Mouse (Mus musculus) right cerebral cortex, postnatal 14 days (tissue): ENCODE data around the gene Tgm1.

Source experiments
- DNase-seq: peaks from one replicate; pipeline ENCODE4 v3.0.0; 2022

Tgm1 gene

DNA sequence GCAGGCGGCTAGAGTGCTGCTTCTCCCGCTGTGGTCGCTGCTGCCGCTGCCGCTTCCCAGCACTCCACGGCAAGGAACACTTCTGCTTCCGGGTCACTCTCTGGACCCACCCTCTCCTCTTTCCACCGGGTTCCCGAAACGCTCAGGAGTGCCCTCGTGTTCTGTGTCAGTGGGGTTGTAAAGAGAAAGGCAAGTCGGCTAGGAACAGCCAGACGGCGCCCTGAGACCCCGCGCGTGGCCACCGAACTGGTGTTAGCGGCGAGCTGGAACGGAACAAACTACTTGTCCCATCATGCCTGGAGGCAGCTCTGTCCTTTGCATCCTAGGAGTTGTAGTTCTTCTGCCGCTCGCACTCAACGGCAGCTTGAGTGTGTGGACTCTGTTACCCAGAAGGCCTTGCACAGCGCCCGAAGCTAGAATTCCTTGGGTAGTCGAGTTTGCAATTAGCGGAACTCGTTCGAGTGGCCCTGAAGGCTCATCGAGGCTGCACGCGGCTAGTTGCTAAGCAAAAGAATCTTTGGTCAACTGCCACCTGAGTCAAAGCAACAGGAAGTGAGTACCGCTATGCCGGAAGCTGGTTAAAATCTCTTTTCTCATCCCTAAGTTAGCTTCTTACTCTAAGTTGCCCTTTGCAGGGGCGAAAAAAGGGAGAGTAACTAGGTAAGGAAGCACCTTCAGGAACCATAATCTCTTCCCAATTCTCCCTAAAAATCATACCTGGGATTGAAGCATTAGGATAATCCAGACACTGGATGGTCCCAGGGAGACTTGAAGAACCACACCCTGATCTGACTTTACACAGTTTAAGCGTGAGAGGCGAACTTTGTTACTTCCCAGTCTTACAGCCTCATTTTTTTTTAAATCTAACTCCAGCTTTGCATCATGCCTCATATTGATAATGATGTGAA lies 41.6 kb downstream of the Tgm1 start, which contains the start of the genes Gmpr2 and Nedd8:
Gene Gmpr2, plus strand, starts transcription at position 109 of the 908 bp plus-strand sequence.
Gene Nedd8, minus strand, starts transcription at position 292 of the 908 bp plus-strand sequence.
- peak; percentile 84 for DNase-seq

DNA sequence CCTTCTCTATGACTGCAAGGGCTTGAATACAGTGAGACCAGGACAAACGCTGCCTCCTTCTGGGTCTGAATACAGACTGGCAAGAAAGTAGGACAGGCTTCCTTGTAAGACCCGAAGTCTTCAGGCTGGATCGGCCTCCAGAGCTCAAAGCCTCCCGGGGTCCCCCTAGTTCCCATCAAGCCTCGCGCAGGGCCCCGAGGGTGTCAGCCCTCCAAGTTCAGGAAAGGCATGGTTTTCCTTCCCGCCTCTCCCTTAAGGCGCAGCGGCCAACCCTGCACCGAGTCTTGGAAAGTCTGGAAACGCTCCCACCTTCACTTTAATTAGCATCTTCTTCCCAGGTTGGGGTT lies 42.3 kb downstream of the Tgm1 start:
- no peak for DNase-seq

DNA sequence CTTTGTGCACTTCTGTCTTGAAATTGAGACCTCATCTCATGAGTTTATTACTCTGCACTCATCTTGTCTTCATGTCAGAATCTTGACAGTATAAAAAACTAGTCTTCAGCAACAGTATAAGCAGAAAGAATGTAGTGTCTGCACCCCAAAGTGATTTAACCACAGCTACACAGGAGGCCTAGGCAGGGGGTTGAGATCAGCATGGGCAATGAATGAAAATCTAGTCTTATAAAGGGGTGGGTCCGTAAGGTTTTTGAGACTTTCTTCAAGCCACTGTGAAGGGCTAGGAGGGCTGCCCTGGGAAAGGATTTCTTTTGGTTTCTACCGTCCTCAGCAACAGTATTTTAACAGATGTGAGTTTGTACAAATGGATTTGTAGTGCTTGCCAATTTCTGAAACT lies 53.1 kb downstream of the Tgm1 start:
- DNase-seq = no peak

DNA sequence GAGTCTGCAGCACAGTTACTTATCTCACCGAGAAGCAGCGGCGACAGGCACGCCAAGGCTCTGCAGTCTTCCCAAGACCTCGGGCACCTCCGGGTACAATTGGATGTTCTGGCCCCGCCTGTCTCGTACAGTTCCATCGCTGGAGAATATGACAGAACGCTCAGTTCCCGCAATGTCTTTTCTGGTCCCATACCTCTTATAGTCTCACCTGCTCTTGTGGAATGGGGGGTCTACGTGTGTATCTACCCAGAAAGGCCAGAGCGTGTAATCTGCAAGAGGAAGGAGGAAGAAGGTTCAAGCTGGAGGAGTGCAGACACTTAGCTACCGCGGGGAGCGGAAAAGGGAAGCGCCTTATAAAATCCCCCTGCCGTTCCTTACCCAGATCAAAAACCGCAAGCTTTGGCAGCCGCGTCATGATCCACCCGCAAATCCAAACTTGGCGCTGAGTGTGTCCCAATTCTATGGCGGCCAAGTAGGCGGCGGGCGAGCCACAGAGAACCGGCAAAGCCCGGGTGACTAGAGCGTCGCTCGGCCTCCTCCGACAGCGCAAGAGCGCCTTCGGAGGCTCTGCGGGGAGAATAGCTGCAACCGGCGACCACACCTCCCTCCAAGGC lies 53.7 kb downstream of the Tgm1 start, which contains the start of gene Mdp1:
Gene Mdp1, minus strand, starts transcription at position 549 of the 614 bp plus-strand sequence.
- DNase-seq = peak; percentile 81

DNA sequence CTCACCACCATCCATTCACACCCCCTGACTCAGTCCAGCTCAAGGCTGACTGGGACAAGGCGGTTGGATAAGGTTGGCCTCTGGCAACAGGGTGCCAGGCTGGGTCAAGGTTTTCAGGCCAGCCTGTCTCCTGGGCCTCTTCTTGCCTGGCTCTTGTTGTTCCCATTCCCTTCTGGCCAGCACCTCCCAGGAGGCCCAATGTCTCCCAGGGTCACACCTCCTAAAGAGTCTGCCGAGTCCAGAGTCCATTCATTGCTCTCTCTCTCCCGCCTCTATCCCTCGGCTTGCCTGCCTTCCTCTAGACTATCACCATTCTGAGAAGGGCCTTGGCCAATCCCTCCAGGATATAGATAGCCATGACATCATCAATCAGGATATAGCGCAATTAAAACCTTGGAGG lies 55.7 kb downstream of the Tgm1 start:
- no peak for DNase-seq

DNA sequence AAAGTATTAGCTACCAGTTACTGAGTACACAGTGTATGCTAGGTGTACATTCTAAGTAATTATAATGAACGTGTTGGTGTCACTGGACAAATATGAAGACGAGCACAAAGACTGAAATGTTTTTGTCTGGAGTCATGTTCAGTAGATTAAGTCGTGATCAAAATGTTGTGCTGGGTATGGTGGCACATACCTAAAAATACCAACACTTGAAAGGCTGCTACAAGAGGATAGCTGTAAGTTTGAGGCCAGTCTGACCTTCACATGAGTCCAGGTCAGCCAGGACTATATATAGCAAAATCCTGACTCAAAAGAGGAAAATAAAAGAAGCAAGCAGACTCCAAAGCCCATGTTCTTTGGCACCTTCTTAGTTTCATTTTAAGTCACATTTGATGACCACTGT lies 56.8 kb downstream of the Tgm1 start:
- DNase-seq = no peak

DNA sequence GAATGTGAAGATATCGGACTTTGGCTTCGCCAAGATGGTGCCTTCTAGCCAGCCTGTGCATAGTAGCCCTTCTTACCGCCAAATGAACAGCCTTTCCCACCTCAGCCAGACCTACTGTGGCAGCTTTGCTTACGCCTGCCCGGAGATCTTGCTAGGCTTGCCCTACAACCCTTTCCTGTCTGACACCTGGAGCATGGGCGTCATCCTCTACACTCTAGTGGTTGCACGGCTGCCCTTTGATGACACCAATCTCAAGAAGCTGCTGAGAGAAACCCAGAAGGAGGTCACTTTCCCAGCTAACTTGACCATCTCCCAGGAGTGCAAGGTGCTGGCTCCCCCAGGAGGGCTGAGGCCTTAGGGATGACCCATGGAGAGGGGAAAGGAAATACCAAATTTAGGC lies 62.2 kb downstream of the Tgm1 start:
- DNase-seq = no peak
